Mouse (Mus musculus) adrenal gland, adult 10 weeks (tissue): ENCODE results near the gene Gm12790. TPM values are rescaled to one million over a fixed set of nuclear protein-coding genes. Genes with fewer than 3 reads are reported as not detected.

Experiments used
- polyA plus RNA-seq: library from polyadenylated mRNA; stranded (reverse); fragments of 350-450 nt; fragmentation: Illumina TruSeq; extraction: RNeasy Lipid Tissue Mini Kit (QIAGEN cat#74804); gene quantifications from one replicate; pipeline ENCODE4 v1.2.3, GENCODE M21; 2014; ENCODE audit warnings: low read depth, low replicate concordance

Gene Gm12790
- polyA plus RNA-seq = not detected

DNA sequence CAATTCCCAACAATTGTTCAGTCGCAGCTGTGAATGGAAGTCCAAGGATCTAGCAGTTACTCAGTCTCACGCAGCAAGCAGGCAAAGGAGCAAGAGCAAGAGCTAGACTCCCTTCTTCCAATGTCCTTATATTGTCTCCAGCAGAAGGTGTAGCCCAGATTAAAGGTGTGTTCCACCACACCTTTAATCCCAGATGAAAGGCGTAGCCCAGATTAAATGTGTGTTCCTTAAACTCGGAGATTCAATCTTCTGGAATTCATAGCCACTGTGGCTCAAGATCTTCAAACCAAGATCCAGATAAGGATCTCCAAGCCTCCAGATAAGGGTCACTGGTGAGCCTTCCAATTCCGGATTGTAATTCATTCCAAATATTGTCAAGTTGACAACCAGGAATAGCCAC, at the start of gene Gm12790:
Gene Gm12790, minus strand, starts transcription at position 101 of the 400 bp plus-strand sequence.

DNA sequence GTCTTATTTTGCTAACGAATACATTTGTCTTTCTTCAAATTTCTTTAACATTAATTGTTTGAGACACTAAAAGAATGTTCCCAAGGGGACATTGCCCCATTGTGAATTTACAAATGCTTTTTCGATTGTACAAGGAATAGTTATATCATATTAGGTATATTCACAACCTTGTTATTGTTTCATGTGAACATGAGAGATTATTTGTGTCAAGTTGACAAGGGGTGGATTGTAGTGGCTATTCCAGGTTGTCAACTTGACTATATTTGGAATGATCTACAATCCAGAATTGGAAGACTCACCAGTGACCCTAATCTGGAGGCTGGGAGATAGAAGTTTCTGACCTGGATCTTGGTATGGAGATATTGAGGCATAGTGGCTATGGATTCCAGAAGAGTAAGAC, 5.5 kb upstream of the Gm12790 start, which contains the start of gene Gm12789:
Gene Gm12789, plus strand, starts transcription at position 301 of the 400 bp plus-strand sequence.

DNA sequence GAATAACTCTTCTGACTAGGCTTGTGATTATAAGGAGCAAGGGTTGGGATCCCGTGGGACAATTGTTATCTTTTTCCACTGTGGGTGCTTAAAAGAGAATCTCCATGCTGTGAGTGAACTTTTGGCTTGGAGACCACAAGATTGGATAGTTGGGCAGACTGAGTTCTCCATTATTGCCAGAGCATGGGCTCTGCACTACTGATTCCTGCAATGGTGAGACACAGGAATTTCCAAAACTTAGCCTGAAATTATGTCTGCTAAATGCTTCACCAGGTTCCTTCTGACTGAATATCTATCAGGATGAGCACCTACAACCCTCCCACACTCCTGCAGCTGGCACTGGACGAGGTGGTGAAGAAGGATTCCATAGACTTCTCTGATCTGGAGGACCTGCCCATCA, 40.7 kb downstream of the Gm12790 start, which contains the start of gene Gm12794:
Gene Gm12794, plus strand, starts transcription at position 301 of the 400 bp plus-strand sequence.

Other genes starting within 250 kb of the Gm12790 start
- not detected for gene B020004J07Rik, start 137.0 kb downstream of the Gm12790 start, polyA plus RNA-seq
- gene C130073F10Rik, start 87.3 kb downstream of the Gm12790 start, polyA plus RNA-seq = not detected
- gene Gm12800, start 71.9 kb downstream of the Gm12790 start, polyA plus RNA-seq = not detected
- gene Gm12794, start 40.6 kb downstream of the Gm12790 start, polyA plus RNA-seq = not detected
- gene Gm12789, start 5.6 kb upstream of the Gm12790 start, polyA plus RNA-seq = not detected
- 4.4 TPM for gene Pde4b, start 106.5 kb upstream of the Gm12790 start, polyA plus RNA-seq